Mouse (Mus musculus): Measurements from ENCODE around the gene Lgr4.

Gene Lgr4

GRCm38 (mm10) chr2:109984930-109985329 is 67.5 kb downstream of the Lgr4 start:
- no peak for DNase-seq

- no peak for DNase-seq
Observed at GRCm38 (mm10) chr2:109985560-109985959, 68.1 kb downstream of the Lgr4 start.

GRCm38 (mm10) chr2:109986036-109986785 is 68.8 kb downstream of the Lgr4 start:
- DNase-seq, result no peak

GRCm38 (mm10) chr2:109987946-109988345 is 70.5 kb downstream of the Lgr4 start:
- DNase-seq, result no peak

- DNase-seq, result no peak
Observed at GRCm38 (mm10) chr2:109989196-109989595, 71.7 kb downstream of the Lgr4 start.

GRCm38 (mm10) chr2:109989679-109990473 is 72.4 kb downstream of the Lgr4 start:
- no peak for DNase-seq

- no peak for DNase-seq
Observed at GRCm38 (mm10) chr2:109991754-109992153, 74.3 kb downstream of the Lgr4 start.

- no peak for DNase-seq
Observed at GRCm38 (mm10) chr2:109992448-109993073, 75.1 kb downstream of the Lgr4 start.

GRCm38 (mm10) chr2:109993404-109993803 is 76.0 kb downstream of the Lgr4 start:
- no peak for DNase-seq

- DNase-seq, result no peak
Observed at GRCm38 (mm10) chr2:109995061-109995460, 77.6 kb downstream of the Lgr4 start.

- no peak for DNase-seq
Observed at GRCm38 (mm10) chr2:109996411-109996810, 79.0 kb downstream of the Lgr4 start.

- no peak for DNase-seq
Observed at GRCm38 (mm10) chr2:110004668-110005067, 87.2 kb downstream of the Lgr4 start.

GRCm38 (mm10) chr2:110005164-110005563 is 87.7 kb downstream of the Lgr4 start:
- DNase-seq, result no peak

- DNase-seq, result no peak
Observed at GRCm38 (mm10) chr2:110005596-110006239, 88.3 kb downstream of the Lgr4 start.

- DNase-seq, result no peak
Observed at GRCm38 (mm10) chr2:110007423-110008267, 90.2 kb downstream of the Lgr4 start.

- no peak for DNase-seq
Observed at GRCm38 (mm10) chr2:110009449-110009848, 92.0 kb downstream of the Lgr4 start.

GRCm38 (mm10) chr2:110012184-110012725 is 94.8 kb downstream of the Lgr4 start:
- DNase-seq, result no peak

- DNase-seq, result no peak
Observed at GRCm38 (mm10) chr2:110017087-110017486, 99.6 kb downstream of the Lgr4 start.

- DNase-seq, result peak; percentile 93
Observed at GRCm38 (mm10) chr2:110017616-110018505, 100.4 kb downstream of the Lgr4 start, which contains the start of gene Ccdc34. Gene Ccdc34, plus strand, starts transcription at chr2:110017817.

- DNase-seq, result no peak
Observed at GRCm38 (mm10) chr2:110019656-110020055, 102.2 kb downstream of the Lgr4 start.

GRCm38 (mm10) chr2:110020430-110020829 is 103.0 kb downstream of the Lgr4 start:
- DNase-seq, result no peak

Data from right cerebral cortex, postnatal 25 days (tissue).